Mouse (Mus musculus): ENCODE results near the gene Wdr82. TPM values are rescaled to one million over a fixed set of nuclear protein-coding genes. Genes with fewer than 3 reads are reported as not detected.

The Wdr82 gene
- polyA plus RNA-seq, 1 experiment from 2014 or later: 56.4 TPM

- Histone ChIP-seq H3K9ac (ENCODE audit: low read length) (no peak within 1 kb of the TSS), H3K27me3 (replicated peaks; ENCODE audit: control insufficient read depth, insufficient read depth, low read length) (peaks cover 5% of the 10 kb centered on the region; the same call in 1 of the 2 replicates), H3K4me3 (ENCODE audit: low read depth, low read length) (no peak within 1 kb of the TSS), H3K27ac (ENCODE audit: low read depth, low read length) (no peak within 1 kb of the TSS), H3K36me3 (ENCODE audit: control insufficient read depth, insufficient read depth, low read length) (no peaks in the 10 kb centered on the region), H3K4me2 (ENCODE audit: low read length) (no peak within 1 kb of the TSS), H3K4me1 (ENCODE audit: control insufficient read depth, insufficient read depth, low read length) (no peaks in the 10 kb centered on the region), H3K9me3 (replicated peaks; ENCODE audit: control insufficient read depth, low read length) (no peaks in the 10 kb centered on the region)
- DNase-seq (ENCODE audit: low spot score): no peak
- 83% methylated on average over 4 of the region's 4 CpGs for WGBS
- no peak for ATAC-seq
Measured at GRCm38 (mm10) chr9:106222261-106222851, 51.6 kb downstream of the Wdr82 start, which contains the start of gene Tlr9. Gene Tlr9 (plus strand): TSS chr9:106222598.

- Histone ChIP-seq H3K36me3 (ENCODE audit: control insufficient read depth, insufficient read depth, low read length) (no peaks in the 10 kb centered on the region), H3K27ac (ENCODE audit: low read depth, low read length) (no peak overlapping the region), H3K4me3 (ENCODE audit: low read depth, low read length) (no peak overlapping the region), H3K4me2 (ENCODE audit: low read length) (no peak overlapping the region), H3K9ac (ENCODE audit: low read length) (no peak overlapping the region), H3K4me1 (ENCODE audit: control insufficient read depth, insufficient read depth, low read length) (no peaks in the 10 kb centered on the region), H3K9me3 (replicated peaks; ENCODE audit: control insufficient read depth, low read length) (no peaks in the 10 kb centered on the region), H3K27me3 (replicated peaks; ENCODE audit: control insufficient read depth, insufficient read depth, low read length) (peaks cover 5% of the 10 kb centered on the region; the same call in 1 of the 2 replicates)
- 91% methylated on average over 4 of the region's 4 CpGs for WGBS
- DNase-seq (ENCODE audit: low spot score) (no peak), ATAC-seq (no peak)
Measured at GRCm38 (mm10) chr9:106222994-106223393, 52.3 kb downstream of the Wdr82 start.

- 66% methylated on average over 24 of the region's 24 CpGs for WGBS
- no peaks in the 10 kb centered on the region for H3K36me3 ChIP-seq (ENCODE audit: control insufficient read depth, insufficient read depth, low read length)
- no peak overlapping the region for H3K27ac ChIP-seq (ENCODE audit: low read depth, low read length)
Measured at GRCm38 (mm10) chr9:106225469-106226150, 54.9 kb downstream of the Wdr82 start.

GRCm38 (mm10) chr9:106226151-106226682 is 55.5 kb downstream of the Wdr82 start:
- Histone ChIP-seq H3K4me3 (ENCODE audit: low read depth, low read length) (peak overlapping the region; percentile 32), H3K9me3 (replicated peaks; ENCODE audit: control insufficient read depth, low read length) (no peaks in the 10 kb centered on the region), H3K36me3 (ENCODE audit: control insufficient read depth, insufficient read depth, low read length) (no peaks in the 10 kb centered on the region), H3K4me2 (ENCODE audit: low read length) (peak overlapping the region; percentile 70), H3K27ac (ENCODE audit: low read depth, low read length) (no peak overlapping the region), H3K4me1 (ENCODE audit: control insufficient read depth, insufficient read depth, low read length) (no peaks in the 10 kb centered on the region), H3K9ac (ENCODE audit: low read length) (peak overlapping the region; percentile 60), H3K27me3 (replicated peaks; ENCODE audit: control insufficient read depth, insufficient read depth, low read length) (peaks cover 5% of the 10 kb centered on the region; the same call in 1 of the 2 replicates)
- peak; percentile 58 for DNase-seq (ENCODE audit: low spot score)
- 4% methylated on average over 33 of the region's 34 CpGs for WGBS
- ATAC-seq: peak; percentile 74

More at GRCm38 (mm10) chr9:106225469-106226150, 54.9 kb downstream of the Wdr82 start:
- H3K4me2 ChIP-seq (ENCODE audit: low read length): peak overlapping the region; percentile 70
- peaks cover 5% of the 10 kb centered on the region; the same call in 1 of the 2 replicates for H3K27me3 ChIP-seq (replicated peaks; ENCODE audit: control insufficient read depth, insufficient read depth, low read length)
- H3K9ac ChIP-seq (ENCODE audit: low read length): peak overlapping the region; percentile 60
- no peak for DNase-seq (ENCODE audit: low spot score)
- H3K4me3 ChIP-seq (ENCODE audit: low read depth, low read length): peak overlapping the region; percentile 32
- no peaks in the 10 kb centered on the region for H3K4me1 ChIP-seq (ENCODE audit: control insufficient read depth, insufficient read depth, low read length)
- no peaks in the 10 kb centered on the region for H3K9me3 ChIP-seq (replicated peaks; ENCODE audit: control insufficient read depth, low read length)
- ATAC-seq: no peak

GRCm38 (mm10) chr9:106227790-106228429 is 57.2 kb downstream of the Wdr82 start:
- H3K4me1 ChIP-seq (ENCODE audit: control insufficient read depth, insufficient read depth, low read length): no peaks in the 10 kb centered on the region
- no peak overlapping the region for H3K4me2 ChIP-seq (ENCODE audit: low read length)
- no peak overlapping the region for H3K9ac ChIP-seq (ENCODE audit: low read length)
- DNase-seq (ENCODE audit: low spot score): no peak
- WGBS: 59% methylated on average over 8 of the region's 8 CpGs
- ATAC-seq: no peak
- no peak overlapping the region for H3K4me3 ChIP-seq (ENCODE audit: low read depth, low read length)
- no peak overlapping the region for H3K27ac ChIP-seq (ENCODE audit: low read depth, low read length)
- peaks cover 5% of the 10 kb centered on the region; the same call in 1 of the 2 replicates for H3K27me3 ChIP-seq (replicated peaks; ENCODE audit: control insufficient read depth, insufficient read depth, low read length)
- peaks cover 6% of the 10 kb centered on the region for H3K36me3 ChIP-seq (ENCODE audit: control insufficient read depth, insufficient read depth, low read length)
- no peaks in the 10 kb centered on the region for H3K9me3 ChIP-seq (replicated peaks; ENCODE audit: control insufficient read depth, low read length)

GRCm38 (mm10) chr9:106230051-106230733 is 59.5 kb downstream of the Wdr82 start:
- Histone ChIP-seq H3K27me3 (replicated peaks; ENCODE audit: control insufficient read depth, insufficient read depth, low read length) (peaks cover 5% of the 10 kb centered on the region; the same call in 1 of the 2 replicates), H3K4me1 (ENCODE audit: control insufficient read depth, insufficient read depth, low read length) (no peaks in the 10 kb centered on the region), H3K4me3 (ENCODE audit: low read depth, low read length) (no peak overlapping the region), H3K36me3 (ENCODE audit: control insufficient read depth, insufficient read depth, low read length) (peaks cover 28% of the 10 kb centered on the region), H3K9me3 (replicated peaks; ENCODE audit: control insufficient read depth, low read length) (no peaks in the 10 kb centered on the region), H3K4me2 (ENCODE audit: low read length) (no peak overlapping the region), H3K9ac (ENCODE audit: low read length) (no peak overlapping the region), H3K27ac (ENCODE audit: low read depth, low read length) (no peak overlapping the region)
- 86% methylated on average over 9 of the region's 9 CpGs for WGBS
- ATAC-seq: no peak
- DNase-seq (ENCODE audit: low spot score): no peak

GRCm38 (mm10) chr9:106230734-106231106 is 60.0 kb downstream of the Wdr82 start:
- H3K4me2 ChIP-seq (ENCODE audit: low read length): no peak overlapping the region
- H3K27me3 ChIP-seq (replicated peaks; ENCODE audit: control insufficient read depth, insufficient read depth, low read length): 0 out of 2 replicates have a peak, but pooled peaks cover 2% of the 10 kb centered on the region
- no peak for ATAC-seq
- DNase-seq (ENCODE audit: low spot score): no peak
- peaks cover 33% of the 10 kb centered on the region for H3K36me3 ChIP-seq (ENCODE audit: control insufficient read depth, insufficient read depth, low read length)
- H3K9me3 ChIP-seq (replicated peaks; ENCODE audit: control insufficient read depth, low read length): no peaks in the 10 kb centered on the region
- H3K4me3 ChIP-seq (ENCODE audit: low read depth, low read length): no peak overlapping the region
- WGBS: 64% methylated on average over 3 of the region's 3 CpGs
- H3K27ac ChIP-seq (ENCODE audit: low read depth, low read length): no peak overlapping the region
- H3K4me1 ChIP-seq (ENCODE audit: control insufficient read depth, insufficient read depth, low read length): no peaks in the 10 kb centered on the region
- H3K9ac ChIP-seq (ENCODE audit: low read length): no peak overlapping the region

GRCm38 (mm10) chr9:106231220-106231619 is 60.5 kb downstream of the Wdr82 start:
- Histone ChIP-seq H3K4me1 (ENCODE audit: control insufficient read depth, insufficient read depth, low read length) (no peaks in the 10 kb centered on the region), H3K4me2 (ENCODE audit: low read length) (no peak overlapping the region), H3K27ac (ENCODE audit: low read depth, low read length) (no peak overlapping the region), H3K4me3 (ENCODE audit: low read depth, low read length) (no peak overlapping the region), H3K36me3 (ENCODE audit: control insufficient read depth, insufficient read depth, low read length) (peaks cover 37% of the 10 kb centered on the region), H3K9ac (ENCODE audit: low read length) (no peak overlapping the region), H3K9me3 (replicated peaks; ENCODE audit: control insufficient read depth, low read length) (no peaks in the 10 kb centered on the region), H3K27me3 (replicated peaks; ENCODE audit: control insufficient read depth, insufficient read depth, low read length) (no peaks in the 10 kb centered on the region)
- ATAC-seq (no peak), DNase-seq (ENCODE audit: low spot score) (no peak)
- WGBS: 82% methylated on average over 7 of the region's 7 CpGs
